Mouse (Mus musculus): ENCODE results near the gene E2f8. TPM values are rescaled to one million over a fixed set of nuclear protein-coding genes. Genes with fewer than 3 reads are reported as not detected.

The E2f8 gene
- polyA plus RNA-seq, 1 experiment, result 19.7 TPM

DNA sequence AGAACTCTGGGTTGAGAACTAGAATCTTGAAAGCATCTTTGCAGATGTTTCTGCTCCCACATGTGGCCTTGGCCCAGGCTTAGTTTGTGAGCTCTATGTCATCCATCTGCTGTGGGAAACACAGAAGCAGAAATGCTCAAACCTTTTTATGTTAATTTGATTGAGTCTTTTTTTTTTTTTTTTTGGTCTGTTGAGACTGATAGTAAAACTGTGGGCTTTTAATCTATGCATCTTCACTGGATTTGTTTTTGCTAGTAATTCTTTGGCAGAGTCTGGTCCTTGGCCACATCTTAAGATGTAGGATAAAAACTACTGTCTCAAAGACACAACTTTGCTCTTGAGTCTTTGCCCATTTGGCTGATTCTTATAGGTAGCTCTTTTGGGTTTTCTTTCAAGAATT lies 29.8 kb upstream of the E2f8 start:
- Histone ChIP-seq H3K36me3 (ENCODE audit: control insufficient read depth, insufficient read depth) (no peaks in the 10 kb centered on the region), H3K4me2 (ENCODE audit: low read depth) (no peak overlapping the region), H3ac (ENCODE audit: control insufficient read depth, insufficient read length) (no peak overlapping the region), H3K79me2 (ENCODE audit: control insufficient read depth, insufficient read depth) (no peaks in the 10 kb centered on the region), H3K4me3 (no peak overlapping the region), H3K27me3 (ENCODE audit: control insufficient read depth, insufficient read depth, insufficient read length) (no peaks in the 10 kb centered on the region)
- TF ChIP-seq TCF12 (IDR thresholded peaks at IDR 0.05; ENCODE audit: insufficient read depth, poor library complexity, severe bottlenecking) (no peak), SRF (IDR thresholded peaks at IDR 0.05; ENCODE audit: control insufficient read depth, insufficient read length, low read depth) (no peak), USF1 (IDR thresholded peaks at IDR 0.05; ENCODE audit: low read depth) (no peak), MYOG (IDR thresholded peaks at IDR 0.05; ENCODE audit: control insufficient read depth in 1 of 3, insufficient read depth in 1 of 3, insufficient read length in 2 of 3, low read depth in 2 of 3) (no peak), MAX (IDR thresholded peaks at IDR 0.05; ENCODE audit: low read depth) (no peak), CEBPB (IDR thresholded peaks at IDR 0.05; ENCODE audit: insufficient read depth, poor library complexity, severe bottlenecking) (no peak), POLR2A (IDR thresholded peaks at IDR 0.05; ENCODE audit: insufficient read length, low read depth) (no peak), REST (IDR thresholded peaks at IDR 0.05; ENCODE audit: insufficient read depth, insufficient read length) (no peak), TCF3 (IDR thresholded peaks at IDR 0.05; ENCODE audit: insufficient read length, low read depth) (no peak), POLR2AphosphoS2 (IDR thresholded peaks at IDR 0.05; ENCODE audit: insufficient read length, low read depth) (no peak), E2F4 (IDR thresholded peaks at IDR 0.05; ENCODE audit: insufficient read depth) (no peak), MYOD1 (IDR thresholded peaks at IDR 0.05; ENCODE audit: control insufficient read depth in 1 of 3, insufficient read length in 2 of 3, low read depth in 2 of 3) (no peak)

- H3K36me3 ChIP-seq (ENCODE audit: control insufficient read depth, insufficient read depth), result no peaks in the 10 kb centered on the region
- H3K4me3 ChIP-seq, result no peak overlapping the region
- no peaks in the 10 kb centered on the region for H3K79me2 ChIP-seq (ENCODE audit: control insufficient read depth, insufficient read depth)
- H3ac ChIP-seq (ENCODE audit: control insufficient read depth, insufficient read length), result no peak overlapping the region
- H3K27me3 ChIP-seq (ENCODE audit: control insufficient read depth, insufficient read depth, insufficient read length), result no peaks in the 10 kb centered on the region
- H3K4me2 ChIP-seq (ENCODE audit: low read depth), result no peak overlapping the region
- no peak for TF ChIP-seq TCF3 (IDR thresholded peaks at IDR 0.05; ENCODE audit: insufficient read length, low read depth)
- no peak for TF ChIP-seq MYOD1 (IDR thresholded peaks at IDR 0.05; ENCODE audit: control insufficient read depth in 1 of 3, insufficient read length in 2 of 3, low read depth in 2 of 3)
- no peak for TF ChIP-seq MAX (IDR thresholded peaks at IDR 0.05; ENCODE audit: low read depth)
- no peak for TF ChIP-seq TCF12 (IDR thresholded peaks at IDR 0.05; ENCODE audit: insufficient read depth, poor library complexity, severe bottlenecking)
- TF ChIP-seq REST (IDR thresholded peaks at IDR 0.05; ENCODE audit: insufficient read depth, insufficient read length), result no peak
- no peak for TF ChIP-seq SRF (IDR thresholded peaks at IDR 0.05; ENCODE audit: control insufficient read depth, insufficient read length, low read depth)
- no peak for TF ChIP-seq POLR2AphosphoS2 (IDR thresholded peaks at IDR 0.05; ENCODE audit: insufficient read length, low read depth)
- no peak for TF ChIP-seq CEBPB (IDR thresholded peaks at IDR 0.05; ENCODE audit: insufficient read depth, poor library complexity, severe bottlenecking)
- no peak for TF ChIP-seq POLR2A (IDR thresholded peaks at IDR 0.05; ENCODE audit: insufficient read length, low read depth)
- TF ChIP-seq E2F4 (IDR thresholded peaks at IDR 0.05; ENCODE audit: insufficient read depth), result no peak
- no peak for TF ChIP-seq MYOG (IDR thresholded peaks at IDR 0.05; ENCODE audit: control insufficient read depth in 1 of 3, insufficient read depth in 1 of 3, insufficient read length in 2 of 3, low read depth in 2 of 3)
- TF ChIP-seq USF1 (IDR thresholded peaks at IDR 0.05; ENCODE audit: low read depth), result no peak
Observed at GRCm38 (mm10) chr7:48910282-48910681, 28.9 kb upstream of the E2f8 start.

DNA sequence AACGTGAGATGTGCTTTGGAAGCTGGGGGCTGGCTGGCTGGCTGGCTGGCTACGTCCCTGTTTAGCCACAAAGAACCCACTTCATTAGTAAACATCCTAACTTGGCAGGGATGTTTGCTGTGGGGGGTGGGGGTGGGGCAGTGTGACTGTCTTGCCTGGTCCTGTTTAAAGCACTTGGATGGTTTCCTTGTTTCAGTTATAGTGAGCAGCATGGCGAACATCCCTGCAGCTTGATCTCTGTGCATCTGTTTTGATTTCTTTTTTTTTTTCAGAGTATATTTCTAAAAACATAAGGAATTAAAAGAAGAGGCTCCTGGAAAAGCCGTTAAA lies 27.9 kb upstream of the E2f8 start:
- Histone ChIP-seq H3K4me3 (no peak overlapping the region), H3K79me2 (ENCODE audit: control insufficient read depth, insufficient read depth) (no peaks in the 10 kb centered on the region), H3K36me3 (ENCODE audit: control insufficient read depth, insufficient read depth) (no peaks in the 10 kb centered on the region), H3K4me2 (ENCODE audit: low read depth) (no peak overlapping the region), H3K27me3 (ENCODE audit: control insufficient read depth, insufficient read depth, insufficient read length) (no peaks in the 10 kb centered on the region), H3ac (ENCODE audit: control insufficient read depth, insufficient read length) (no peak overlapping the region)
- TF ChIP-seq TCF12 (IDR thresholded peaks at IDR 0.05; ENCODE audit: insufficient read depth, poor library complexity, severe bottlenecking) (no peak), TCF3 (IDR thresholded peaks at IDR 0.05; ENCODE audit: insufficient read length, low read depth) (no peak), MAX (IDR thresholded peaks at IDR 0.05; ENCODE audit: low read depth) (no peak), REST (IDR thresholded peaks at IDR 0.05; ENCODE audit: insufficient read depth, insufficient read length) (no peak), MYOG (IDR thresholded peaks at IDR 0.05; ENCODE audit: control insufficient read depth in 1 of 3, insufficient read depth in 1 of 3, insufficient read length in 2 of 3, low read depth in 2 of 3) (no peak), SRF (IDR thresholded peaks at IDR 0.05; ENCODE audit: control insufficient read depth, insufficient read length, low read depth) (no peak)

- no peak within 1 kb of the TSS for H3K4me3 ChIP-seq
- no peak within 1 kb of the TSS for H3ac ChIP-seq (ENCODE audit: control insufficient read depth, insufficient read length)
- H3K27me3 ChIP-seq (ENCODE audit: control insufficient read depth, insufficient read depth, insufficient read length), result no peaks in the 10 kb centered on the region
- H3K36me3 ChIP-seq (ENCODE audit: control insufficient read depth, insufficient read depth), result no peaks in the 10 kb centered on the region
- no peak within 1 kb of the TSS for H3K4me2 ChIP-seq (ENCODE audit: low read depth)
- TF ChIP-seq USF1 (IDR thresholded peaks at IDR 0.05; ENCODE audit: low read depth), result no peak
- TF ChIP-seq MYOD1 (IDR thresholded peaks at IDR 0.05; ENCODE audit: control insufficient read depth in 1 of 3, insufficient read length in 2 of 3, low read depth in 2 of 3), result no peak
- no peak for TF ChIP-seq TCF12 (IDR thresholded peaks at IDR 0.05; ENCODE audit: insufficient read depth, poor library complexity, severe bottlenecking)
- TF ChIP-seq SRF (IDR thresholded peaks at IDR 0.05; ENCODE audit: control insufficient read depth, insufficient read length, low read depth), result no peak
- no peak for TF ChIP-seq POLR2AphosphoS2 (IDR thresholded peaks at IDR 0.05; ENCODE audit: insufficient read length, low read depth)
- no peak for TF ChIP-seq POLR2A (IDR thresholded peaks at IDR 0.05; ENCODE audit: insufficient read length, low read depth)
- no peak for TF ChIP-seq TCF3 (IDR thresholded peaks at IDR 0.05; ENCODE audit: insufficient read length, low read depth)
- TF ChIP-seq E2F4 (IDR thresholded peaks at IDR 0.05; ENCODE audit: insufficient read depth), result no peak
- TF ChIP-seq REST (IDR thresholded peaks at IDR 0.05; ENCODE audit: insufficient read depth, insufficient read length), result no peak
- no peak for TF ChIP-seq MYOG (IDR thresholded peaks at IDR 0.05; ENCODE audit: control insufficient read depth in 1 of 3, insufficient read depth in 1 of 3, insufficient read length in 2 of 3, low read depth in 2 of 3)
- TF ChIP-seq CEBPB (IDR thresholded peaks at IDR 0.05; ENCODE audit: insufficient read depth, poor library complexity, severe bottlenecking), result no peak
- TF ChIP-seq MAX (IDR thresholded peaks at IDR 0.05; ENCODE audit: low read depth), result no peak
- no peaks in the 10 kb centered on the region for H3K79me2 ChIP-seq (ENCODE audit: control insufficient read depth, insufficient read depth)
Observed at GRCm38 (mm10) chr7:48908521-48909341, 27.3 kb upstream of the E2f8 start, which contains the start of gene Nav2. Gene Nav2 (plus strand): TSS chr7:48908716.
